Mouse (Mus musculus): Measurements from ENCODE around the gene Ppfibp1. TPM values are rescaled to one million over a fixed set of nuclear protein-coding genes. Genes with fewer than 3 reads are reported as not detected.

Ppfibp1 gene
- polyA plus RNA-seq, 1 experiment from 2014 or later: 48.1 TPM

- H3K36me3 ChIP-seq (ENCODE audit: control insufficient read depth, insufficient read depth, low read length): peaks cover 28% of the 10 kb centered on the region
- peaks cover 12% of the 10 kb centered on the region for H3K4me1 ChIP-seq (replicated peaks; ENCODE audit: control insufficient read depth, insufficient read depth, low read length)
- ATAC-seq (replicated peaks; ENCODE audit: low FRiP score, low TSS enrichment, low read depth) (no peak), DNase-seq (ENCODE audit: low spot score) (peak; percentile 56)
- no peaks in the 10 kb centered on the region for H3K9me3 ChIP-seq (ENCODE audit: control insufficient read depth, low read length)
- H3K9ac ChIP-seq (ENCODE audit: low read length): peak overlapping the region; percentile 93
- H3K4me3 ChIP-seq (ENCODE audit: low read depth, low read length): peak overlapping the region; percentile 89
- no peaks in the 10 kb centered on the region for H3K27me3 ChIP-seq (replicated peaks; ENCODE audit: control insufficient read depth, insufficient read depth, low read length)
- no peak overlapping the region for H3K27ac ChIP-seq (ENCODE audit: low read depth)
- 56% methylated on average over 7 of the region's 7 CpGs for WGBS
- H3K4me2 ChIP-seq (ENCODE audit: low read length): peak overlapping the region; percentile 84
These were observed 155.3 kb downstream of the Ppfibp1 start for GRCm38 (mm10) chr6:147043633-147044032.

DNA sequence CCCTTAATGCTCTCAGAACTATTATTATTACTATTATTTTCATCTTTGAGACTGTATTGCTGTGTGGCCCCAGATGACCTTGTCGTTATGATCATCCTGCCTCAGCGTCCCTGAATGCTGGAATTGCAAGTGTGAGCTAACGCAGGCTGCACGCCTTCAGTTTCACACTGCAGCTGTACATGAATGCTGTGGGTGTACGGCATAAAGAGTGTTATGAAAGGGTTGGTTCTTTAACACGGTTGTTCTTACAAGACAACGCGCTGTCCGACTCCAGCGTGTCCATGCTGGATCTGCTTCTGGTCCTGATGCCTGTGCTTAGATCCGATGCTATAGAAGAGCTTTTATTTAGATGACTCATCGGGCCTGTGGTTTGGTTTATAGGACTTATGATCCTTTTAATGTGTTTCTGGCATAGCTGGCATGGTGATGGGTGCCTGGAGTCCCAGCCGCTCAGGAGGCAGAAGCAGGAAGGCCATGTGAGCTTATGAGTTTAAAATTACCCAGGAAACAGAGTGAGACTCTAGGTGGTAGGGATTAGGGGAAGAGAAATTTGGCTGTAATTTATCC is 161.0 kb downstream of the Ppfibp1 start:
- Histone ChIP-seq H3K4me3 (ENCODE audit: low read depth, low read length) (no peak overlapping the region), H3K9me3 (ENCODE audit: control insufficient read depth, low read length) (no peaks in the 10 kb centered on the region), H3K4me1 (replicated peaks; ENCODE audit: control insufficient read depth, insufficient read depth, low read length) (no peaks in the 10 kb centered on the region), H3K36me3 (ENCODE audit: control insufficient read depth, insufficient read depth, low read length) (peaks cover 81% of the 10 kb centered on the region), H3K4me2 (ENCODE audit: low read length) (no peak overlapping the region), H3K27ac (ENCODE audit: low read depth) (no peak overlapping the region), H3K27me3 (replicated peaks; ENCODE audit: control insufficient read depth, insufficient read depth, low read length) (no peaks in the 10 kb centered on the region), H3K9ac (ENCODE audit: low read length) (no peak overlapping the region)
- no peak for DNase-seq (ENCODE audit: low spot score)
- no peak for ATAC-seq (replicated peaks; ENCODE audit: low FRiP score, low TSS enrichment, low read depth)
- 97% methylated on average over 13 of the region's 13 CpGs for WGBS

- H3K9me3 ChIP-seq (ENCODE audit: control insufficient read depth, low read length): no peaks in the 10 kb centered on the region
- H3K36me3 ChIP-seq (ENCODE audit: control insufficient read depth, insufficient read depth, low read length): peaks cover 95% of the 10 kb centered on the region
- H3K9ac ChIP-seq (ENCODE audit: low read length): no peak overlapping the region
- H3K27ac ChIP-seq (ENCODE audit: low read depth): no peak overlapping the region
- no peaks in the 10 kb centered on the region for H3K4me1 ChIP-seq (replicated peaks; ENCODE audit: control insufficient read depth, insufficient read depth, low read length)
- H3K4me3 ChIP-seq (ENCODE audit: low read depth, low read length): no peak overlapping the region
- WGBS: 92% methylated on average over 8 of the region's 8 CpGs
- ATAC-seq (replicated peaks; ENCODE audit: low FRiP score, low TSS enrichment, low read depth): no peak
- H3K4me2 ChIP-seq (ENCODE audit: low read length): no peak overlapping the region
- DNase-seq (ENCODE audit: low spot score): no peak
- no peaks in the 10 kb centered on the region for H3K27me3 ChIP-seq (replicated peaks; ENCODE audit: control insufficient read depth, insufficient read depth, low read length)
These were observed 163.4 kb downstream of the Ppfibp1 start for GRCm38 (mm10) chr6:147051666-147052065.

DNA sequence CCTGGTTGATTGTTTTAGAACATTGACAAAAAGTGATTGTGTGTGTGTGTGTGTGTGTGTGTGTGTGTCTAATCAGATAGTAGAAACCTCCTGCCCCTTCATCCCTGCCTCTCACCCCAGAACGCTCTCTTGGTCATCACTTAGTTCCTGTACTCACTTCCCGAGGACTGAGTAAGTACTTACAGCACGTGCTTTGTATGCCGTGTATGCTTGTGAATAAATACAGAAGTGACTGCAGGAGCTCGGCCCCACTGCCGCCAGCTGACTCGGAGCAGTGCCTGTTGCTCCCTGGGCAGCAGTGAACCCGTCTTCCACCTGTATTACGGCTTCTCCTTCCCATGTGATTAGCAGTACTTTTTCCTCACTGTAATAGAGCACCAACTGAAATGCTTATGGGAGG is 164.2 kb downstream of the Ppfibp1 start:
- Histone ChIP-seq H3K4me2 (ENCODE audit: low read length) (no peak overlapping the region), H3K27ac (ENCODE audit: low read depth) (no peak overlapping the region), H3K36me3 (ENCODE audit: control insufficient read depth, insufficient read depth, low read length) (peaks cover 95% of the 10 kb centered on the region), H3K4me1 (replicated peaks; ENCODE audit: control insufficient read depth, insufficient read depth, low read length) (no peaks in the 10 kb centered on the region), H3K9ac (ENCODE audit: low read length) (no peak overlapping the region), H3K4me3 (ENCODE audit: low read depth, low read length) (no peak overlapping the region), H3K27me3 (replicated peaks; ENCODE audit: control insufficient read depth, insufficient read depth, low read length) (no peaks in the 10 kb centered on the region), H3K9me3 (ENCODE audit: control insufficient read depth, low read length) (no peaks in the 10 kb centered on the region)
- DNase-seq (ENCODE audit: low spot score) (peak; percentile 21), ATAC-seq (replicated peaks; ENCODE audit: low FRiP score, low TSS enrichment, low read depth) (no peak)
- WGBS: 89% methylated on average over 9 of the region's 9 CpGs

- Histone ChIP-seq H3K9me3 (ENCODE audit: control insufficient read depth, low read length) (no peaks in the 10 kb centered on the region), H3K4me1 (replicated peaks; ENCODE audit: control insufficient read depth, insufficient read depth, low read length) (no peaks in the 10 kb centered on the region), H3K9ac (ENCODE audit: low read length) (no peak overlapping the region), H3K27ac (ENCODE audit: low read depth) (no peak overlapping the region), H3K27me3 (replicated peaks; ENCODE audit: control insufficient read depth, insufficient read depth, low read length) (no peaks in the 10 kb centered on the region), H3K4me3 (ENCODE audit: low read depth, low read length) (no peak overlapping the region), H3K36me3 (ENCODE audit: control insufficient read depth, insufficient read depth, low read length) (peaks cover 89% of the 10 kb centered on the region), H3K4me2 (ENCODE audit: low read length) (no peak overlapping the region)
- ATAC-seq (replicated peaks; ENCODE audit: low FRiP score, low TSS enrichment, low read depth) (no peak), DNase-seq (ENCODE audit: low spot score) (peak; percentile 27)
- WGBS: 92% methylated on average over 19 of the region's 19 CpGs
These were observed 165.7 kb downstream of the Ppfibp1 start for GRCm38 (mm10) chr6:147053785-147054646.

GRCm38 (mm10) chr6:147055374-147055977 is 167.2 kb downstream of the Ppfibp1 start:
- Histone ChIP-seq H3K9me3 (ENCODE audit: control insufficient read depth, low read length) (no peaks in the 10 kb centered on the region), H3K4me3 (ENCODE audit: low read depth, low read length) (no peak overlapping the region), H3K9ac (ENCODE audit: low read length) (no peak overlapping the region), H3K4me1 (replicated peaks; ENCODE audit: control insufficient read depth, insufficient read depth, low read length) (no peaks in the 10 kb centered on the region), H3K27me3 (replicated peaks; ENCODE audit: control insufficient read depth, insufficient read depth, low read length) (no peaks in the 10 kb centered on the region), H3K27ac (ENCODE audit: low read depth) (no peak overlapping the region), H3K36me3 (ENCODE audit: control insufficient read depth, insufficient read depth, low read length) (peaks cover 79% of the 10 kb centered on the region), H3K4me2 (ENCODE audit: low read length) (no peak overlapping the region)
- no peak for ATAC-seq (replicated peaks; ENCODE audit: low FRiP score, low TSS enrichment, low read depth)
- WGBS: 90% methylated on average over 10 of the region's 10 CpGs
- no peak for DNase-seq (ENCODE audit: low spot score)

DNA sequence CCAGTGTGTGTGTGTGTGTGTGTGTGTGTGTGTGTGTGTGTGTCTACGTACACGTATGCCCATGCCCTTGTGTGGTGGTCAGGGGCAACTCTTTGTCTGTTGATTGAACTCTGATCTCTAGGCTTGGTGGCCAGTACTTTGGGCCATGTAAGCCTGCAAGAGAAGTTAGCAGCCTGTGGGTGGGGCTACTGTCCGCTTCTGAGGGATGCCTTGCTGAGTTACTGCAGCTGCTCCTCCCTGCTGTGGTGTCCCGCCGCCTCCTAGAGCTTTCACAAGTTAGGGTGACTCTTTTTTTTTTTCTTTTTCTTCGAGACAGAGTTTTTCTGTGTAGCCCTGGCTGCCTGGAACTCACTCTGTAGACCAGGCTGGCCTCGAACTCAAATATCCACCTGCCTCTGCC is 171.0 kb downstream of the Ppfibp1 start:
- no peaks in the 10 kb centered on the region for H3K27me3 ChIP-seq (replicated peaks; ENCODE audit: control insufficient read depth, insufficient read depth, low read length)
- no peak overlapping the region for H3K4me3 ChIP-seq (ENCODE audit: low read depth, low read length)
- peak; percentile 44 for DNase-seq (ENCODE audit: low spot score)
- no peak overlapping the region for H3K9ac ChIP-seq (ENCODE audit: low read length)
- no peak overlapping the region for H3K27ac ChIP-seq (ENCODE audit: low read depth)
- peaks cover 75% of the 10 kb centered on the region for H3K36me3 ChIP-seq (ENCODE audit: control insufficient read depth, insufficient read depth, low read length)
- 61% methylated on average over 7 of the region's 7 CpGs for WGBS
- no peaks in the 10 kb centered on the region for H3K9me3 ChIP-seq (ENCODE audit: control insufficient read depth, low read length)
- no peaks in the 10 kb centered on the region for H3K4me1 ChIP-seq (replicated peaks; ENCODE audit: control insufficient read depth, insufficient read depth, low read length)
- no peak for ATAC-seq (replicated peaks; ENCODE audit: low FRiP score, low TSS enrichment, low read depth)
- no peak overlapping the region for H3K4me2 ChIP-seq (ENCODE audit: low read length)

DNA sequence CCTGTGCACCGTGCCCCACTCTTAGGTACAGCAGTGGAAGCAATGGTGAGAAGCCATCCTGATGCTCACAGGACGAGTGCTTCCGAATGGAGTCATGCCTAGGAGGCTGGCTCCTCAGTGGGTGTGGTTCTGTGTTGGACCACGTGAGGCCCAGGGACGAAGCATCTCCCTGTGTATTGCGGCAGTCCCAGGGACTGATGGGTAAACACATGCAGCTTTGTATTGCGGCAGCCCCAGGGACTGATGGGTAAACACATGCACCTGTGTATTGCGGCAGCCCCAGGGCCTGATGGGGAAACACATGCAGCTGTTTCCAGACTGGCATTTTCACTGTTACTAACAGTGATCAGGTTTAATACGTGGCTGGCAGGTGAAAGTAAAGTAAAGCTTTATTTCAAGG is 173.3 kb downstream of the Ppfibp1 start:
- 84% methylated on average over 9 of the region's 9 CpGs for WGBS
- Histone ChIP-seq H3K27me3 (replicated peaks; ENCODE audit: control insufficient read depth, insufficient read depth, low read length) (no peaks in the 10 kb centered on the region), H3K36me3 (ENCODE audit: control insufficient read depth, insufficient read depth, low read length) (peaks cover 65% of the 10 kb centered on the region), H3K9ac (ENCODE audit: low read length) (no peak overlapping the region), H3K9me3 (ENCODE audit: control insufficient read depth, low read length) (no peaks in the 10 kb centered on the region), H3K4me3 (ENCODE audit: low read depth, low read length) (no peak overlapping the region), H3K4me2 (ENCODE audit: low read length) (no peak overlapping the region), H3K4me1 (replicated peaks; ENCODE audit: control insufficient read depth, insufficient read depth, low read length) (no peaks in the 10 kb centered on the region), H3K27ac (ENCODE audit: low read depth) (no peak overlapping the region)
- ATAC-seq (replicated peaks; ENCODE audit: low FRiP score, low TSS enrichment, low read depth) (no peak), DNase-seq (ENCODE audit: low spot score) (peak; percentile 44)

Measured in intestine, embryonic 14.5 days (tissue).